10 mouse cellular contexts compared by ENCODE assay signal in genomic region chr2:67477753-67478152, GRCm38 (mm10). TPM values are rescaled to one million over a fixed set of nuclear protein-coding genes. Genes with fewer than 3 reads are reported as not detected.
DNase-seq lines count a peak whose midpoint lies in the region; ATAC-seq and TF ChIP-seq lines count a peak whose summit lies in the region.
"Had no signal": no experiment of that assay in that cellular context is flagged by ENCODE, and none has a peak within 500 bp of the region (broad histone marks: within the 10 kb centered on the region; RNA-seq: fewer than 3 reads in every experiment).

No protein-coding gene starts in this region.

- H3K4me2 ChIP-seq in midbrain, embryonic 15.5 days: no peak overlapping the region
- H3K4me2 ChIP-seq in limb, embryonic 11.5 days (ENCODE audit: low read depth, severe bottlenecking): no peak overlapping the region
- H3K4me2 ChIP-seq in stomach, postnatal 0 days (replicated peaks; ENCODE audit: low read depth): no peak overlapping the region

- no peak overlapping the region for H3K4me3 ChIP-seq in midbrain, embryonic 10.5 days
- no peak overlapping the region for H3K4me3 ChIP-seq in midbrain, embryonic 15.5 days
- H3K4me3 ChIP-seq in limb, embryonic 11.5 days (ENCODE audit: low read depth, low read length): no peak overlapping the region
- no peak overlapping the region for H3K4me3 ChIP-seq in stomach, postnatal 0 days (ENCODE audit: low read depth, low read length)
- H3K4me3 ChIP-seq: megakaryocyte, embryonic 14.5 days had no signal

- peak; percentile 80 for TF ChIP-seq CTCF in stomach, postnatal 0 days (IDR thresholded peaks at IDR 0.05; ENCODE audit: low read depth)

- peak; percentile 38 to 43 for DNase-seq in cerebellum, adult 18-20 months
- DNase-seq in cerebellum, adult 9-11 months: no peak
- peak; percentile 41 for DNase-seq in midbrain, embryonic 10.5 days (ENCODE audit: low spot score)
- DNase-seq in c-Kit-negative CD71-positive TER-119-positive erythroid progenitor cells, embryonic 14.5 days (ENCODE audit: low read depth, low spot score): peak; percentile 8
- DNase-seq in gastrocnemius, postnatal 14 days: peak; percentile 42
- DNase-seq in limb, embryonic 11.5 days (ENCODE audit: low spot score): peak; percentile 65
- peak; percentile 21 for DNase-seq in stomach, postnatal 0 days (ENCODE audit: low spot score)

- no peaks in the 10 kb centered on the region for H3K9me3 ChIP-seq in midbrain, embryonic 10.5 days (replicated peaks)
- H3K9me3 ChIP-seq in midbrain, embryonic 15.5 days: no peaks in the 10 kb centered on the region
- no peaks in the 10 kb centered on the region for H3K9me3 ChIP-seq in limb, embryonic 11.5 days (ENCODE audit: control insufficient read depth, low read length)
- H3K9me3 ChIP-seq in stomach, postnatal 0 days (ENCODE audit: control insufficient read depth, low read length): no peaks in the 10 kb centered on the region

- intact Hi-C loops in gastrocnemius, postnatal 14 days (cut with DNase I; ENCODE audit: low total_unique reads): no loop called here

- H3K9ac ChIP-seq in midbrain, embryonic 15.5 days: no peak overlapping the region
- no peak overlapping the region for H3K9ac ChIP-seq in limb, embryonic 11.5 days (ENCODE audit: low read length)
- no peak overlapping the region for H3K9ac ChIP-seq in stomach, postnatal 0 days (ENCODE audit: low read length)

- peaks cover 2% of the 10 kb centered on the region; the same call in 1 of the 2 replicates for H3K4me1 ChIP-seq in midbrain, embryonic 10.5 days
- H3K4me1 ChIP-seq in midbrain, embryonic 15.5 days: no peaks in the 10 kb centered on the region
- no peaks in the 10 kb centered on the region for H3K4me1 ChIP-seq in limb, embryonic 11.5 days (ENCODE audit: control insufficient read depth, insufficient read depth, low read length)
- H3K4me1 ChIP-seq in stomach, postnatal 0 days (replicated peaks; ENCODE audit: control insufficient read depth, insufficient read depth): no peaks in the 10 kb centered on the region
- H3K4me1 ChIP-seq: megakaryocyte, embryonic 14.5 days had no signal

- WGBS in midbrain, embryonic 10.5 days: 19% methylated on average over 6 of the region's 6 CpGs
- WGBS in midbrain, embryonic 15.5 days: 18% methylated on average over 6 of the region's 6 CpGs
- WGBS in limb, embryonic 11.5 days: 17% methylated on average over 6 of the region's 6 CpGs
- 19% methylated on average over 6 of the region's 6 CpGs for WGBS in stomach, postnatal 0 days

- no peak overlapping the region for H3K27ac ChIP-seq in midbrain, embryonic 10.5 days (replicated peaks)
- no peak overlapping the region for H3K27ac ChIP-seq in midbrain, embryonic 15.5 days
- H3K27ac ChIP-seq in limb, embryonic 11.5 days (replicated peaks; ENCODE audit: low read depth, low read length): no peak overlapping the region
- no peak overlapping the region for H3K27ac ChIP-seq in stomach, postnatal 0 days (replicated peaks)

- TF ChIP-seq EP300 in stomach, postnatal 0 days (optimal IDR thresholded peaks at IDR 0.05): no peak

- H3K27me3 ChIP-seq in midbrain, embryonic 10.5 days (ENCODE audit: low read depth, poor library complexity, severe bottlenecking): no peaks in the 10 kb centered on the region
- no peaks in the 10 kb centered on the region for H3K27me3 ChIP-seq in midbrain, embryonic 15.5 days (replicated peaks)
- H3K27me3 ChIP-seq in limb, embryonic 11.5 days (ENCODE audit: control insufficient read depth, insufficient read depth, low read length): no peaks in the 10 kb centered on the region
- no peaks in the 10 kb centered on the region for H3K27me3 ChIP-seq in stomach, postnatal 0 days (ENCODE audit: control insufficient read depth, insufficient read depth, low read length)
- H3K27me3 ChIP-seq: megakaryocyte, embryonic 14.5 days had no signal

- ATAC-seq in midbrain, embryonic 15.5 days (replicated peaks): no peak
- no peak for ATAC-seq in limb, embryonic 11.5 days (ENCODE audit: insufficient number of reproducible peaks, low FRiP score, low TSS enrichment, low read depth)
- no peak for ATAC-seq in stomach, postnatal 0 days (ENCODE audit: low FRiP score, low TSS enrichment)

- no peaks in the 10 kb centered on the region for H3K36me3 ChIP-seq in midbrain, embryonic 10.5 days
- H3K36me3 ChIP-seq in midbrain, embryonic 15.5 days (replicated peaks): no peaks in the 10 kb centered on the region
- H3K36me3 ChIP-seq in limb, embryonic 11.5 days (ENCODE audit: control insufficient read depth, insufficient read depth, low read length): no peaks in the 10 kb centered on the region
- H3K36me3 ChIP-seq in stomach, postnatal 0 days (ENCODE audit: control insufficient read depth, insufficient read depth, low read length): no peaks in the 10 kb centered on the region

RNA-seq across cellular contexts. Expression of gene Xirp2, which starts 32.0 kb away (rescaled TPM):
- polyA plus RNA-seq in midbrain, embryonic 10.5 days (2016; fragmentation: Nextera tagmentation; extraction: Ambion mirVana): not detected in 2 replicates
- polyA plus RNA-seq in midbrain, embryonic 15.5 days (2015; fragmentation: Nextera tagmentation; extraction: Ambion mirVana): not detected in 2 replicates
- total RNA-seq in gastrocnemius, postnatal 14 days (2021): 100 to 1,000 TPM; 444 to 471 TPM
- polyA plus RNA-seq in limb, embryonic 11.5 days (2014; fragmentation: Nextera tagmentation; extraction: Ambion mirVana): 0.04 TPM in 1 of 2 replicates, not detected in the other
- 0.01 TPM in 1 of 2 replicates, not detected in the other for polyA plus RNA-seq in stomach, postnatal 0 days (2015; fragmentation: Nextera tagmentation; extraction: Ambion mirVana)

RNA-seq across cellular contexts. Expression of gene Gm26727, which starts 44.8 kb away (rescaled TPM):
- not detected in 2 replicates for polyA plus RNA-seq in midbrain, embryonic 10.5 days (2016; fragmentation: Nextera tagmentation; extraction: Ambion mirVana)
- polyA plus RNA-seq in midbrain, embryonic 15.5 days (2015; fragmentation: Nextera tagmentation; extraction: Ambion mirVana): not detected in 2 replicates
- not detected for total RNA-seq in gastrocnemius, postnatal 14 days (2021)
- not detected in 2 replicates for polyA plus RNA-seq in limb, embryonic 11.5 days (2014; fragmentation: Nextera tagmentation; extraction: Ambion mirVana)
- not detected in 2 replicates for polyA plus RNA-seq in stomach, postnatal 0 days (2015; fragmentation: Nextera tagmentation; extraction: Ambion mirVana)
- polyA plus RNA-seq: gonadal fat pad, adult 2 months had no signal
